Mouse (Mus musculus): ENCODE results near the gene Ak9.

- TF ChIP-seq CTCF (IDR thresholded peaks at IDR 0.05; ENCODE audit: low read depth, low read length) (no peak), POLR2AphosphoS5 (IDR thresholded peaks at IDR 0.05; ENCODE audit: insufficient replicate concordance, low read depth, low read length) (no peak)
Measured at GRCm38 (mm10) chr10:41403893-41404612, 100.3 kb downstream of the Ak9 start.

Measured in G1E (cell line).